Mouse (Mus musculus): ENCODE data around the gene Tbx15. TPM values are rescaled to one million over a fixed set of nuclear protein-coding genes. Genes with fewer than 3 reads are reported as not detected.
A peak's percentile ranks its signal among the peaks of the same experiment; 100 is the strongest.

The Tbx15 gene
- polyA plus RNA-seq, 1 experiment: 0.72 TPM

- no peak for TF ChIP-seq CTCF (conservative IDR thresholded peaks at IDR 0.05; ENCODE audit: insufficient read depth, insufficient read length, low read depth, low read length)
- no peak for TF ChIP-seq POLR2A (IDR thresholded peaks at IDR 0.05; ENCODE audit: low read depth, low read length)
- no peak overlapping the region for H3K4me3 ChIP-seq (ENCODE audit: insufficient read depth, low read depth, low read length)
- 0 out of 2 replicates have a peak, but pooled peaks cover 8% of the 10 kb centered on the region for H3K4me1 ChIP-seq (ENCODE audit: control insufficient read depth, insufficient read depth, low read length)
- H3K27me3 ChIP-seq (replicated peaks; ENCODE audit: control insufficient read depth, insufficient read depth, low read length): peaks cover 20% of the 10 kb centered on the region
- DNase-seq: no peak
- 5% methylated on average over 6 of the region's 6 CpGs for WGBS
- no peaks in the 10 kb centered on the region for H3K36me3 ChIP-seq (ENCODE audit: control insufficient read depth, insufficient read depth, low read length)
- H3K27ac ChIP-seq (ENCODE audit: insufficient read depth, low read depth, low read length): no peak overlapping the region
These were observed 9.7 kb downstream of the Tbx15 start for GRCm38 (mm10) chr3:99249906-99250305.

GRCm38 (mm10) chr3:99251271-99252165 lies 11.3 kb downstream of the Tbx15 start:
- no peak for TF ChIP-seq POLR2A (IDR thresholded peaks at IDR 0.05; ENCODE audit: low read depth, low read length)
- Histone ChIP-seq H3K27me3 (replicated peaks; ENCODE audit: control insufficient read depth, insufficient read depth, low read length) (peaks cover 28% of the 10 kb centered on the region), H3K4me3 (ENCODE audit: insufficient read depth, low read depth, low read length) (no peak overlapping the region), H3K36me3 (ENCODE audit: control insufficient read depth, insufficient read depth, low read length) (no peaks in the 10 kb centered on the region), H3K27ac (ENCODE audit: insufficient read depth, low read depth, low read length) (no peak overlapping the region), H3K4me1 (ENCODE audit: control insufficient read depth, insufficient read depth, low read length) (0 out of 2 replicates have a peak, but pooled peaks cover 8% of the 10 kb centered on the region)
- DNase-seq: no peak
- 26% methylated on average over 6 of the region's 6 CpGs for WGBS

GRCm38 (mm10) chr3:99252461-99253091 lies 12.4 kb downstream of the Tbx15 start:
- Histone ChIP-seq H3K4me3 (ENCODE audit: insufficient read depth, low read depth, low read length) (no peak overlapping the region), H3K27me3 (replicated peaks; ENCODE audit: control insufficient read depth, insufficient read depth, low read length) (peaks cover 32% of the 10 kb centered on the region), H3K36me3 (ENCODE audit: control insufficient read depth, insufficient read depth, low read length) (no peaks in the 10 kb centered on the region), H3K4me1 (ENCODE audit: control insufficient read depth, insufficient read depth, low read length) (0 out of 2 replicates have a peak, but pooled peaks cover 8% of the 10 kb centered on the region), H3K27ac (ENCODE audit: insufficient read depth, low read depth, low read length) (no peak overlapping the region)
- 12% methylated on average over 16 of the region's 16 CpGs for WGBS
- DNase-seq: no peak
- TF ChIP-seq POLR2A (IDR thresholded peaks at IDR 0.05; ENCODE audit: low read depth, low read length) (no peak), CTCF (conservative IDR thresholded peaks at IDR 0.05; ENCODE audit: insufficient read depth, insufficient read length, low read depth, low read length) (no peak)

- TF ChIP-seq POLR2A (IDR thresholded peaks at IDR 0.05; ENCODE audit: low read depth, low read length): no peak
- no peak for TF ChIP-seq CTCF (conservative IDR thresholded peaks at IDR 0.05; ENCODE audit: insufficient read depth, insufficient read length, low read depth, low read length)
- Histone ChIP-seq H3K4me3 (ENCODE audit: insufficient read depth, low read depth, low read length) (no peak overlapping the region), H3K27ac (ENCODE audit: insufficient read depth, low read depth, low read length) (no peak overlapping the region), H3K27me3 (replicated peaks; ENCODE audit: control insufficient read depth, insufficient read depth, low read length) (peaks cover 32% of the 10 kb centered on the region), H3K36me3 (ENCODE audit: control insufficient read depth, insufficient read depth, low read length) (no peaks in the 10 kb centered on the region), H3K4me1 (ENCODE audit: control insufficient read depth, insufficient read depth, low read length) (0 out of 2 replicates have a peak, but pooled peaks cover 8% of the 10 kb centered on the region)
- no peak for DNase-seq
- under 1% methylated on average over 12 of the region's 12 CpGs for WGBS
These were observed 12.9 kb downstream of the Tbx15 start for GRCm38 (mm10) chr3:99253092-99253488.

- H3K36me3 ChIP-seq (ENCODE audit: control insufficient read depth, insufficient read depth, low read length): no peaks in the 10 kb centered on the region
- no peak for DNase-seq
- peak overlapping the region; percentile 29 for H3K4me3 ChIP-seq (ENCODE audit: insufficient read depth, low read depth, low read length)
- no peak for TF ChIP-seq POLR2A (IDR thresholded peaks at IDR 0.05; ENCODE audit: low read depth, low read length)
- no peak for TF ChIP-seq CTCF (conservative IDR thresholded peaks at IDR 0.05; ENCODE audit: insufficient read depth, insufficient read length, low read depth, low read length)
- H3K4me1 ChIP-seq (ENCODE audit: control insufficient read depth, insufficient read depth, low read length): 0 out of 2 replicates have a peak, but pooled peaks cover 8% of the 10 kb centered on the region
- peaks cover 32% of the 10 kb centered on the region for H3K27me3 ChIP-seq (replicated peaks; ENCODE audit: control insufficient read depth, insufficient read depth, low read length)
- under 1% methylated on average over 73 of the region's 73 CpGs for WGBS
- no peak overlapping the region for H3K27ac ChIP-seq (ENCODE audit: insufficient read depth, low read depth, low read length)
These were observed 13.6 kb downstream of the Tbx15 start for GRCm38 (mm10) chr3:99253497-99254451.

- Histone ChIP-seq H3K4me1 (ENCODE audit: control insufficient read depth, insufficient read depth, low read length) (0 out of 2 replicates have a peak, but pooled peaks cover 4% of the 10 kb centered on the region), H3K27ac (ENCODE audit: insufficient read depth, low read depth, low read length) (no peak overlapping the region), H3K36me3 (ENCODE audit: control insufficient read depth, insufficient read depth, low read length) (no peaks in the 10 kb centered on the region), H3K4me3 (ENCODE audit: insufficient read depth, low read depth, low read length) (no peak overlapping the region), H3K27me3 (replicated peaks; ENCODE audit: control insufficient read depth, insufficient read depth, low read length) (peaks cover 31% of the 10 kb centered on the region)
- TF ChIP-seq POLR2A (IDR thresholded peaks at IDR 0.05; ENCODE audit: low read depth, low read length): no peak
- no peak for TF ChIP-seq CTCF (conservative IDR thresholded peaks at IDR 0.05; ENCODE audit: insufficient read depth, insufficient read length, low read depth, low read length)
- 10% methylated on average over 15 of the region's 15 CpGs for WGBS
- DNase-seq: no peak
These were observed 14.5 kb downstream of the Tbx15 start for GRCm38 (mm10) chr3:99254559-99255151.

All from kidney, adult 2 months (tissue).